Mouse (Mus musculus): ENCODE data around the gene Fam149a.
"Not testable (repeated sequence)": the region's sequence is repeated elsewhere in the genome, so short reads cannot be mapped to it uniquely, and the experiment has no call there.

Fam149a gene

DNA sequence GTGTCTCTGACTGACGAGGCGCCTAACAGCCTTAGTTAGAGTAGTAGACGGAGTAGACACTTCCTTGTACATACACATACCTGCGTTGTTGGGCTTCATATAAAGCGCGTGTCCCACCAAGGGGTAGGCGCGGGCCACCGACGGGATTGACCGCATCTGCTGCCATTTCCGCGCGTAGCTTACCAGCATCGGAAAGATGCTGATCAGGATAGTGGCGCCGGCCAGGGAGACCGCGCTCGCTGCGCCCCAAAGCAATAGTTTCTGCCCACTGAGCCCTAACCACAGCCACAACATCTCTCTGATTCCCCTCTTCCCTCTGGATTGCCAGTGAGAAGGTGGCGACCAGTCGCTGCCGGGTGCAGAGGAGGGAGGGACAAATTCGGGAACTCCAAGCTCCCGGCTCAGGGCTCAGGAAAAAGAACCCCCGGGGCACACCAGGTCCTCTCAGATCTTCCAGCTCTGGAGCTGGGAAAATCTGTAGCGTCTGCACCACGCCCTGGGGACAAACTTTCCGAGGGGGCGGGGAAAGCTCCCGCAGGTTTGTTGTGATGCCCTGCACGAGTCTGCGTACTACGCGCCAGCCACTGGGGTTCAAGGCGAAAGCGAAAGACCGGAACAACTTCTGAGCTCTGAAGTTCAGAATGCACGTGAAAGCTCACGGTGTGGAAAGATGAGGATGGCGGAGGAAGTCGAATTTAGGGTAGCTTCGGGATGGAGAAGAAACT is 49.2 kb downstream of the Fam149a start, which contains the start of gene Cyp4v3:
Cyp4v3 (minus strand) TSS at position 532 of the 725 bp plus-strand sequence.
- DNase-seq (ENCODE audit: low read depth) = peak; percentile 69

DNA sequence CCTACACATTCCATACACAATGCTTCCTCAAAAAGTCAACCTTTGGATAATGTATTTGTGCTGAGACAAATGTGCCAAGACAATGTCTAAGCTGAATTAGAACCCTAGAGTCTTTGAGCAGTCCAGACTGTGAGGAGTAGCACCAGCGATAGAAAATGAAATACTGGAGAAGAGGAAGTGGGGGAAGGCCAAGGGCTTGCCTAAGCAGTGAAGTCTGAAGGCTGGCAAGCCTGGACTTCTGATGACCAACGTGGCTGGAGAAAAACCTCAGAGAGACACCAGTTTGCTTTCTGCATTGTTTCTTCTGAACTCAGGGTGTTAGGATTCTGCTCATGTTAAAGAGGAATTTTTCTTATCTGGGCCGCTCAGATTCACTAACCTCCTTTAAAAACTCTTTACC is 51.2 kb downstream of the Fam149a start:
- no peak for DNase-seq (ENCODE audit: low read depth)

DNA sequence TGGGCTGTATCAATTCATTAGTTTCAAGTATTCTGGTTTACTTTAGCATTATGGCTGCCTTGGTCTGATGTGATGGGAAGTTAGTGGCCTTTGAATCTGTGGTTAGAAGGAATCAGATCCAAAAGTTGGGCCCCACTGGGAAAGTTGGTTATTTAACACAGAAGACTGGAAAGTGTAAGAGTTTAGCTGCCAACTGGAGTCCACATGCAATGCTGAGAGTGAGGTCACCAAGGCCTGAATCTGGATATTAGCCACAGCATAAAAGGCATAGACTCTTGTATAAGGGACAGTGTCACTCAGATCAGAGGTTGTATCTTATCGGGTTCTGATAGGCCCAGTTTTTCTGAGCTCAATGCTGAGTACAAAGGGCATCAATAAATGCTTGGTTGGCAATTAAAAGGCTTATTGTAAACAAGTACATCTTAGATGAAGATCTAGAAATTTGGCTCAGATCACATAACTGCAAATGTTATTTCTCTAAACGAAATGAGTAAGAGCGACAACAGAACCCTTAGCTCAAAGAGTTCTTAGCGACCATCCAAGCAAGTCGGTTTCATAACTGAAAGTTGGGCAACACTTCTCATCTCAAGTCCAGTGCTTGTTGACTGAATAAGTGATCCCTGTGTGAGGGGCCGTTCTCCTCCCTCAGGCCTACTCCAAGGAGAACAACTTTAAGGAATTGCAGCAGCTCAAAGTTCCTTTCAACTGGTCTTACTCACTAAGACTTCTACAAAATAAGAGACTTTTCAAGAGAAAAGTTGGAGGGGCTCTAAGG is 52.7 kb downstream of the Fam149a start:
- peak; percentile 44 for DNase-seq (ENCODE audit: low read depth)

DNA sequence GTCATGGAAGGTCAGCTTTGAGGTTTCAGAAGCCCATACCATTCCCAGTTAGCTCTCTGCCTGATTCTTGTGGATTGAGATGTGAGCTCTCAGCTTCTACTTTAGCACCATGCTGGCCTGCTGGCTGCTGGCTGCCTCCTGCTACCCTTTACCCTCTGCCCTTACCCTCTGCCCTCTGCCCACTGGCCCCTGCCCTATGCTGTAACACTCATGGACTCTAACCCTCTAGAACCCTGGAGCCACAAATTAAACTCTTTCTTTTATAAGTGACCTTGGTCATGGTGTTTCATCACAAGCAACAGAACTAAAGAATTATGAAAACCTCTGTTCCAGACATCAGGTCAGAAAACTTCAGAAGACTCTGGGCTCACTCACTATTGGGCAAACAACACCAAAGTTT is 55.0 kb downstream of the Fam149a start:
- not testable (repeated sequence) for DNase-seq (ENCODE audit: low read depth)

- no peak for DNase-seq (ENCODE audit: low read depth)
Observed at GRCm38 (mm10) chr8:45324151-45324550, 57.9 kb downstream of the Fam149a start.

DNA sequence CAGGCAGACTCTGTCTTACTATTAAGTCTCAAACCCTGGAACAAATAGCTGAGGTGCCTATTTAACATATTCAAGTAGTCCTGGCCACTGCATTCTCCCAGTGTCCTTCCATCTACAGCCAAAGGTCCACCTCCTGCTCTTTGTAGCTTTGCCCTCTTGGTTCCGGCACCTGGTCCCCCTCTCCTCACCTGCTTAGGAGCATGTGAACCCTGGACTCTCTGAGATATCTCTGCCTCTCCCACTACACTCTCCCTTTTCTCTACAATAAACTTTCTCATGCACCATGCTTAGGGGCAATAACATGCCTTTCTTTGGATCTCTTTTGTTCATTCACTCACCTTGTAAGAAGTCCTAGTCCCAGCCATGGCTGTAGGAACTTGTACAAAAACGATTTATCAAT is 60.7 kb downstream of the Fam149a start:
- DNase-seq (ENCODE audit: low read depth) = no peak

DNA sequence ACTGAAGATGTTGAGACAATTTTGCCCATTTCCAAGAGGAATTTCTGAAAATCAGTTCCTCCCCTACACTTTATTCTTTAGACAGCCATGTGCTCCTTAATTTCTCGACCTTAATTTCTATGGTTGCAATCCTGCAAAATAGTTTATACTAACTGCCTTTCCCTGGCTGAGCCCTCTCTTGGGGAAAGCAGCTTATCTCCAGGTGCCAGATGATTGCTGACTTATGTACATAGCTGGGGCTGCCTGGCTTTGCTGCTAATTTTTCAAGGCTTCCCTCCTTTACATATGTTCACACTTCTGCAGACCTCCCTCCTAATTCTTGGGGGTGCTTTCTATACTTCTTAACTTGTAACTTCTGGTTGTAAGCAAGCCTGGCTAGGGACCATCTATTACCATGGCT is 61.2 kb downstream of the Fam149a start:
- no peak for DNase-seq (ENCODE audit: low read depth)

GRCm38 (mm10) chr8:45310967-45311366 is 71.1 kb downstream of the Fam149a start:
- DNase-seq (ENCODE audit: low read depth) = no peak

- no peak for DNase-seq (ENCODE audit: low read depth)
Observed at GRCm38 (mm10) chr8:45308366-45308765, 73.7 kb downstream of the Fam149a start, which contains the start of gene Gm45753. TSS of gene Gm45753 (minus strand) at chr8:45308466.

DNA sequence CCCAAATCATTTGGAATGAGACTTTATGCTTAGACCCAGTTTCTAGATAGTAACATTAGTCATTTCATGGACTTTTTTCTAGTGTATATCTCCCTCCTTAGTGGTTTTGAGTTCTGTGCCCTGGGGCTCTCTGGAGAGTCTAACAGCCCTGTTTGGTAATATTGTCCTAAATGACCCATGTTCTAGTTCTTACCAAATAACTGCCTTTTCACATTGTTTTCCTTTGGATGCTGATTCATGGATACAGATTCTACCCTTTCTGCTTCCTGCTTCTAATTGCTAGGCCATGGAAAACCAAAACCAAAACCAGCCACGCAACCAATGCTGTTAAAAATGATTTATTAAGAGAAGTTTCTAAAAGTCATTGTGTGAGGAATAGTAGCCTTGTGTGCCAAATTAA is 76.6 kb downstream of the Fam149a start:
- DNase-seq (ENCODE audit: low read depth) = peak; percentile 13

- DNase-seq (ENCODE audit: low read depth) = no peak
Observed at GRCm38 (mm10) chr8:45304354-45304753, 77.7 kb downstream of the Fam149a start.

DNA sequence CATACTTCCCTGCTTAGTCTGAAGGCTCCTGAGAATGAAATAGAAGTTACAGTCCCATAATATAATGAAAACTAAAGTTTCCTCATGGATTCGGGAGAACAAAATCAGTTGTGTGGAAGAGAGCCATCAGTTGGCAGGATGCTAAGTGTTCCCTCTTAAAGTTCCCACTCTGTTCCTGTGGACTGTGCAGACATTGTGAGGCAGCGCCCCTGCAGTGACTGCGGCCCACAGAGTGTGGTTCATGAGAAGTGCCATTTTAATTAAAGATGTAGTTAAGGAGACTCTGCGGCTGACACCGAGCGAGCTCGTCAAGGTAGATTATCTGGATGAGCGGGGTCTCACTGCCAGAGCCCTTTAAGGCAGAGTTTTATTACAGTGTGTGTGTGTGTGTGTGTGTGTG is 79.7 kb downstream of the Fam149a start:
- DNase-seq (ENCODE audit: low read depth) = no peak

GRCm38 (mm10) chr8:45295276-45295675 is 86.8 kb downstream of the Fam149a start:
- DNase-seq (ENCODE audit: low read depth) = no peak

- DNase-seq (ENCODE audit: low read depth) = no peak
Observed at GRCm38 (mm10) chr8:45294687-45295086, 87.4 kb downstream of the Fam149a start, which contains the start of gene Klkb1. TSS of gene Klkb1 (minus strand) at chr8:45294859.

DNA sequence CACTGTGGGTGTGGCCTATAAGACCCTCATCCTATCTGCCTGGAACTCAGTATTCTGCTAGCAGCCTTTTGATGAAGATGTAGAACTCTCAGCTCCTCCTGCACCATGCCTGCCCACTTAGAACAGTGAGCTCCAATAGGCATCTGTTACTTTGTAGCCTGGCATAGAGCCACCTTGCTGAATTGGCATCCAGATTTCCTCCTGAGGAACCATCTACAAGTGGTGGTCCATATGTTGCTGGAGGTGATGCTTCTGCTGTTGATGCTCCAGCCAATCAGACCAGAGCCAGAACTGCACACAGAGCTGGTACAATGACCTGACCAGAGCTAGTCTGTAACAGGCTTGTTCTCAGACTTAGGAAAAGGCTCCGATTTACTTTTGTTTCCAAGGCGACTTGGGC is 90.3 kb downstream of the Fam149a start:
- DNase-seq (ENCODE audit: low read depth) = no peak
